Mouse (Mus musculus): ENCODE results near the gene Slc43a2.

- TF ChIP-seq CTCF (IDR thresholded peaks at IDR 0.05) (no peak), EP300 (IDR thresholded peaks at IDR 0.05) (no peak)
Measured at GRCm38 (mm10) chr11:75525531-75526125, 5.9 kb upstream of the Slc43a2 start.

Data from lung, postnatal 0 days (tissue).